Mouse (Mus musculus) heart, embryonic 10.5 days (tissue): ENCODE measurements at regions not wholly inside any gene's neighbourhood (a gene's known extent, or its start where the extent isn't known, plus 50 kb on each side); places are given as distances from the start of the nearest gene placed in this dataset.

Experiments used
- DNase-seq: peaks from one replicate; pipeline ENCODE4 v3.0.0-alpha.2; 2017; ENCODE audit warnings: low spot score
- H3K27ac ChIP-seq: fragments of 300-500 bp; sonication (generic); 2 replicates; pipeline ENCODE4 v1.5.1; 2016; ENCODE audit warnings: mild to moderate bottlenecking
- H3K27me3 ChIP-seq: fragments of 300-500 bp; sonication (generic); 2 replicates; pipeline ENCODE4 v1.6.1; 2016; ENCODE audit warnings: mild to moderate bottlenecking; ENCODE audit not compliant: poor library complexity, insufficient read depth, severe bottlenecking
- H3K36me3 ChIP-seq: fragments of 300-500 bp; sonication (generic); 2 replicates; pipeline ENCODE4 v1.6.1; 2016; ENCODE audit warnings: mild to moderate bottlenecking, moderate library complexity
- H3K4me1 ChIP-seq: fragments of 300-500 bp; sonication (generic); 2 replicates; pipeline ENCODE4 v1.6.1; 2016; ENCODE audit warnings: mild to moderate bottlenecking
- H3K4me3 ChIP-seq: fragments of 300-500 bp; sonication (generic); 2 replicates; pipeline ENCODE4 v1.5.1; 2016; ENCODE audit warnings: mild to moderate bottlenecking, moderate library complexity
- H3K9me3 ChIP-seq: fragments of 300-500 bp; sonication (generic); 2 replicates; pipeline ENCODE4 v1.6.1; 2016; ENCODE audit warnings: mild to moderate bottlenecking, moderate library complexity
- WGBS: fragments of 180-500 bp; shearing (Covaris S2); methylation state at CpG from one replicate; pipeline ENCODE4 v1.1.7; 2016; 5-methylcytosine and 5-hydroxymethylcytosine counted together

GRCm38 (mm10) chr2:173978138-173978765, 97.9 kb upstream of the Stx16 start:
- no peaks in the 10 kb centered on the region for H3K27me3 ChIP-seq
- no peak overlapping the region for H3K27ac ChIP-seq
- no peak for DNase-seq
- no peak overlapping the region for H3K4me3 ChIP-seq
- 83% methylated on average over 13 of the region's 13 CpGs for WGBS
- H3K9me3 ChIP-seq = no peaks in the 10 kb centered on the region
- no peaks in the 10 kb centered on the region for H3K36me3 ChIP-seq
- H3K4me1 ChIP-seq = peaks cover 11% of the 10 kb centered on the region

DNA sequence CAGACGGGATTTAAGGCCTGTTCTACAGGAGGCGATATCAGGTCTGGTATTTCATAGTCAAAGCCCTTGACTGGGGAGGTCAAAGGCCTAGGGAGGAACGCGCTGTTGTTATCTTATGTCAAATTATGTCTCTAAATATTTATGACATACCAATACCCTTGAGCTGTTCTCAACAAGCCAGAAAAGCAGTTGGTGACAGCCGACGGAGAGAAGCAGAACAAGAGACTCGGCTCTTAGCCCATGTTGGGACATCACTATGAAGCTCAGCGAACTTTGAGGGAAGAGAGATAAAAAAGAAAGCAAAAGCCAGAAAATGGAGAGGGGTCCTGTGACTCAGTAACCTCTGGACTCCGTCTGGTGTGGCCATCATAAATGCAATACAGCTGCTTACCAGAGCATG, 95.1 kb upstream of the Stx16 start:
- Histone ChIP-seq H3K27ac (no peak overlapping the region), H3K27me3 (no peaks in the 10 kb centered on the region), H3K4me1 (peaks cover 8% of the 10 kb centered on the region), H3K36me3 (no peaks in the 10 kb centered on the region), H3K4me3 (no peak overlapping the region), H3K9me3 (no peaks in the 10 kb centered on the region)
- 76% methylated on average over 9 of the region's 9 CpGs for WGBS
- DNase-seq = no peak

GRCm38 (mm10) chr2:173987516-173987915, 88.6 kb upstream of the Stx16 start:
- peak; percentile 66 for DNase-seq
- no peak overlapping the region for H3K4me3 ChIP-seq
- H3K9me3 ChIP-seq = no peaks in the 10 kb centered on the region
- no peaks in the 10 kb centered on the region for H3K27me3 ChIP-seq
- no peaks in the 10 kb centered on the region for H3K36me3 ChIP-seq
- peaks cover 10% of the 10 kb centered on the region for H3K4me1 ChIP-seq
- WGBS = 76% methylated on average over 7 of the region's 7 CpGs
- H3K27ac ChIP-seq = no peak overlapping the region

DNA sequence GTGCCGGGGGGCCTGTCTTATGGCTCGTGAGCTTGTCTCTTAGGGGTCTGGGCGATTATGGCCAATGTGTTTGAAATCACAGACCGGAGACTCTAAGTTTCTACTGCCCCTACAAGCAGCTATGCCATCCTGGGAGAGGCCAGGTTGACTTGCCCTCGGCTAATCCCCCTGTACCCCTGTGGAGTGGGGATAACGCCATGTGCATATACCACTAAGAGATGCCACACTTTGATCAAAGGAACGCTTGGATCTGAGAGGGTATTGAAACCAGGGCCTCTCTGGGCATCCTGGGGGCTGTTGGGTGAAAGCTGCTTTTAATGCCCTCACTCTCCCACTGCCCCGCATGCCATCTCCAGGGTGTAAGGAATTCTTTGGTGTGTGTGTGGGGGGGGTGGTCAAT, 88.2 kb upstream of the Stx16 start:
- no peaks in the 10 kb centered on the region for H3K36me3 ChIP-seq
- H3K27ac ChIP-seq = no peak overlapping the region
- peaks cover 12% of the 10 kb centered on the region for H3K4me1 ChIP-seq
- DNase-seq = peak; percentile 63
- no peak overlapping the region for H3K4me3 ChIP-seq
- H3K27me3 ChIP-seq = no peaks in the 10 kb centered on the region
- WGBS = 81% methylated on average over 8 of the region's 8 CpGs
- H3K9me3 ChIP-seq = no peaks in the 10 kb centered on the region

DNA sequence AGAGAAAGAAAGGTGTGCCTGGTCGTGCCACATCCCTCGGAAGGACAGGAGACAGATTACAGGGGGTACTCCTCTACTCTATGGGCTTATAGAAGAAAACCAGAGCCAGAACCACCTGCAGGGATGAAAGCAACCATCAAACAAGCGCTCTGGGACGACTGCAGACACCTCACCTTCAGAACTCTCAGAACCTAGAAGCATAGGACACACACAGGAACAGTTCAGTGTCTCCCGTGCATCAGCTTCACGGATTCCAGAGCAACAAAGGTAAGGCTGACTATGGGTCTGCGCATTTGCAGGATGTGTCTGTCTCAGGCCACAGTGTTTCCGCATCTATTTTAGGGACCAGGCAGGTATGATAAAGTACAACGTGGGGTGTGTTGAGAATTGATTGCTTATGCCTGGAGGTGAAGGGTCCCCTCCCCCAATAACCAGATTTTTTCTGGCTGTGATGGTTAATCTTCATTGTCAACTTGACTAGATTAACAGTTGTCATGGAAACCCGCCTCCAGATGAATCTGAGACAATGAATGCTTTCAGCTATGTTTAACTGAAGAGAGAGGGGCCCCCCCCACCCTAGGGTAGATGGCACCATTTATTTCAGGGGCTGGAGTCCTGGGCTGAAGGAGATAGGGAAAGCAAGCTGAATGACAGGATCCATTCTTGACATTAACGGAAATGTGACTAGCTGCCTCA, 87.3 kb upstream of the Stx16 start:
- Histone ChIP-seq H3K27me3 (no peaks in the 10 kb centered on the region), H3K9me3 (no peaks in the 10 kb centered on the region), H3K27ac (no peak overlapping the region), H3K4me1 (peaks cover 21% of the 10 kb centered on the region), H3K4me3 (no peak overlapping the region), H3K36me3 (no peaks in the 10 kb centered on the region)
- WGBS = 74% methylated on average over 11 of the region's 11 CpGs
- DNase-seq = peak; percentile 63

GRCm38 (mm10) chr2:173990664-173991063, 85.4 kb upstream of the Stx16 start:
- Histone ChIP-seq H3K4me1 (peaks cover 31% of the 10 kb centered on the region), H3K27ac (no peak overlapping the region), H3K4me3 (no peak overlapping the region), H3K9me3 (no peaks in the 10 kb centered on the region), H3K36me3 (no peaks in the 10 kb centered on the region), H3K27me3 (no peaks in the 10 kb centered on the region)
- DNase-seq = no peak
- WGBS = 82% methylated on average over 4 of the region's 4 CpGs

GRCm38 (mm10) chr2:173991447-173991846, 84.7 kb upstream of the Stx16 start:
- Histone ChIP-seq H3K27me3 (no peaks in the 10 kb centered on the region), H3K9me3 (no peaks in the 10 kb centered on the region), H3K27ac (peak overlapping the region; percentile 26; the same call in 1 of the 2 replicates), H3K4me3 (no peak overlapping the region), H3K36me3 (no peaks in the 10 kb centered on the region), H3K4me1 (peaks cover 31% of the 10 kb centered on the region)
- 91% methylated on average over 15 of the region's 15 CpGs for WGBS
- no peak for DNase-seq

DNA sequence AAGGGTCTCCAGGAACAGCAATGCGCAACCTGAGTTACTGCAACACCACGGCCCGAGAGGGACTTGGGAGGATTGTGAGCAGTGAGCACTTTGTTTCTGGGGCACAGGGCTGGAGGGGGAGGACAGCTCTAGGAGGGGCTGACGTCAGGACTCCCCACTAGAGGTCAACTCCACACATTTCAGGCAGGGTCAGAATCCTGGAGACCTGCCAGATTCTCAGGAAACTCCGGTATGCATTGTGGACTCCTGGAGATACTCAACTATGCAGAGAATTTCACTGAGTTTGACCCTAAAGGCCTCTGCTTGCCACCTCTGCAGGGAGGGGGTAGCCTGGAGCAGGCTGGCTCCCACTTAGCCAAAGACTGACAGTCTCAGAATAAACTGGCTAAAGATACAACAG, 84.1 kb upstream of the Stx16 start:
- Histone ChIP-seq H3K27me3 (no peaks in the 10 kb centered on the region), H3K36me3 (no peaks in the 10 kb centered on the region), H3K9me3 (no peaks in the 10 kb centered on the region), H3K4me3 (no peak overlapping the region), H3K27ac (peak overlapping the region; percentile 26), H3K4me1 (peaks cover 31% of the 10 kb centered on the region)
- peak; percentile 85 for DNase-seq
- WGBS = 31% methylated on average over 5 of the region's 5 CpGs

GRCm38 (mm10) chr2:173993431-173993955, 82.6 kb upstream of the Stx16 start:
- DNase-seq = no peak
- Histone ChIP-seq H3K9me3 (no peaks in the 10 kb centered on the region), H3K27me3 (no peaks in the 10 kb centered on the region), H3K36me3 (no peaks in the 10 kb centered on the region), H3K4me1 (peaks cover 31% of the 10 kb centered on the region), H3K4me3 (no peak overlapping the region), H3K27ac (0 out of 2 replicates have a peak overlapping the region, but pooled peaks have one; percentile 31)
- WGBS = 75% methylated on average over 5 of the region's 5 CpGs

GRCm38 (mm10) chr2:173994301-173995073, 81.6 kb upstream of the Stx16 start:
- DNase-seq = no peak
- no peaks in the 10 kb centered on the region for H3K27me3 ChIP-seq
- no peaks in the 10 kb centered on the region for H3K36me3 ChIP-seq
- peak overlapping the region; percentile 31 for H3K27ac ChIP-seq
- WGBS = 51% methylated on average over 13 of the region's 13 CpGs
- H3K9me3 ChIP-seq = no peaks in the 10 kb centered on the region
- peaks cover 31% of the 10 kb centered on the region for H3K4me1 ChIP-seq
- no peak overlapping the region for H3K4me3 ChIP-seq

- H3K9me3 ChIP-seq = peaks cover 16% of the 10 kb centered on the region
- H3K4me3 ChIP-seq = no peak overlapping the region
- no peaks in the 10 kb centered on the region for H3K36me3 ChIP-seq
- DNase-seq = no peak
- no peaks in the 10 kb centered on the region for H3K27me3 ChIP-seq
- peaks cover 11% of the 10 kb centered on the region for H3K4me1 ChIP-seq
- H3K27ac ChIP-seq = no peak overlapping the region
- 85% methylated on average over 8 of the region's 8 CpGs for WGBS
Measured at GRCm38 (mm10) chr2:174004666-174005065, 71.4 kb upstream of the Stx16 start.

- H3K27ac ChIP-seq = peak overlapping the region; percentile 36; the same call in 1 of the 2 replicates
- H3K27me3 ChIP-seq = no peaks in the 10 kb centered on the region
- H3K9me3 ChIP-seq = peaks cover 14% of the 10 kb centered on the region
- no peaks in the 10 kb centered on the region for H3K36me3 ChIP-seq
- H3K4me3 ChIP-seq = no peak overlapping the region
- WGBS = 67% methylated on average over 2 of the region's 2 CpGs
- DNase-seq = no peak
- H3K4me1 ChIP-seq = peaks cover 15% of the 10 kb centered on the region
Measured at GRCm38 (mm10) chr2:174007976-174008349, 68.1 kb upstream of the Stx16 start.
